Mouse (Mus musculus) liver, embryonic 11.5 days (tissue): ENCODE results near the gene Bcl2l15. TPM values are rescaled to one million over a fixed set of nuclear protein-coding genes. Genes with fewer than 3 reads are reported as not detected.

Experiments used
- ATAC-seq: fragments of 200-750 bp; cut with Nextera tagmentation; replicated peaks from 2 replicates; pipeline ENCODE4 v1.8.0; 2017; ENCODE audit warnings: moderate number of reproducible peaks, mild to moderate bottlenecking, moderate TSS enrichment, moderate library complexity; ENCODE audit not compliant: low FRiP score
- DNase-seq: peaks from one replicate; pipeline ENCODE4 v3.0.0-alpha.2; 2017; ENCODE audit warnings: low spot score
- H3K27ac ChIP-seq: fragments of 300-500 bp; sonication (generic); 2 replicates; pipeline ENCODE4 v1.5.1; 2014; ENCODE audit warnings: mild to moderate bottlenecking, low read depth, low read length, control low read depth
- H3K27me3 ChIP-seq: fragments of 300-500 bp; sonication (generic); replicated peaks from 2 replicates; pipeline ENCODE4 v1.6.1; 2014; ENCODE audit warnings: low read length, mixed read lengths; ENCODE audit not compliant: control insufficient read depth, insufficient read depth
- H3K36me3 ChIP-seq: fragments of 300-500 bp; sonication (generic); 2 replicates; pipeline ENCODE4 v1.6.1; 2014; ENCODE audit warnings: mild to moderate bottlenecking, low read length, moderate library complexity, mixed read lengths; ENCODE audit not compliant: control insufficient read depth, insufficient read depth
- H3K4me1 ChIP-seq: fragments of 300-500 bp; sonication (generic); replicated peaks from 2 replicates; pipeline ENCODE4 v1.6.1; 2014; ENCODE audit warnings: low read length, mixed read lengths; ENCODE audit not compliant: control insufficient read depth, insufficient read depth
- H3K4me2 ChIP-seq: fragments of 300-500 bp; sonication (generic); 2 replicates; pipeline ENCODE4 v1.6.1; 2014; ENCODE audit warnings: mild to moderate bottlenecking, control low read depth, moderate library complexity
- H3K4me3 ChIP-seq: fragments of 300-500 bp; sonication (generic); 2 replicates; pipeline ENCODE4 v1.5.1; 2014; ENCODE audit warnings: low read depth, low read length, control low read depth
- H3K9ac ChIP-seq: fragments of 300-500 bp; sonication (generic); 2 replicates; pipeline ENCODE4 v1.6.1; 2014; ENCODE audit warnings: low read depth, low read length, control low read depth
- H3K9me3 ChIP-seq: fragments of 300-500 bp; sonication (generic); 2 replicates; pipeline ENCODE4 v1.6.1; 2016; ENCODE audit warnings: low read length, inconsistent platforms, mixed read lengths; ENCODE audit not compliant: control insufficient read depth
- WGBS: fragments of 180-500 bp; shearing (Covaris S2); extraction: QIAGEN DNeasy Blood & Tissue Kit; methylation state at CpG from one replicate; pipeline ENCODE4 v1.1.7; 2014; 5-methylcytosine and 5-hydroxymethylcytosine counted together
- polyA plus RNA-seq: library from polyadenylated mRNA; unstranded; fragments of >200 nt; fragmentation: Nextera tagmentation; extraction: Ambion mirVana; gene quantifications from 2 replicates; pipeline ENCODE4 v1.2.1, GENCODE M21; 2014

Gene Bcl2l15
- polyA plus RNA-seq, 1 experiment from 2014 or later: 0.63 TPM

DNA sequence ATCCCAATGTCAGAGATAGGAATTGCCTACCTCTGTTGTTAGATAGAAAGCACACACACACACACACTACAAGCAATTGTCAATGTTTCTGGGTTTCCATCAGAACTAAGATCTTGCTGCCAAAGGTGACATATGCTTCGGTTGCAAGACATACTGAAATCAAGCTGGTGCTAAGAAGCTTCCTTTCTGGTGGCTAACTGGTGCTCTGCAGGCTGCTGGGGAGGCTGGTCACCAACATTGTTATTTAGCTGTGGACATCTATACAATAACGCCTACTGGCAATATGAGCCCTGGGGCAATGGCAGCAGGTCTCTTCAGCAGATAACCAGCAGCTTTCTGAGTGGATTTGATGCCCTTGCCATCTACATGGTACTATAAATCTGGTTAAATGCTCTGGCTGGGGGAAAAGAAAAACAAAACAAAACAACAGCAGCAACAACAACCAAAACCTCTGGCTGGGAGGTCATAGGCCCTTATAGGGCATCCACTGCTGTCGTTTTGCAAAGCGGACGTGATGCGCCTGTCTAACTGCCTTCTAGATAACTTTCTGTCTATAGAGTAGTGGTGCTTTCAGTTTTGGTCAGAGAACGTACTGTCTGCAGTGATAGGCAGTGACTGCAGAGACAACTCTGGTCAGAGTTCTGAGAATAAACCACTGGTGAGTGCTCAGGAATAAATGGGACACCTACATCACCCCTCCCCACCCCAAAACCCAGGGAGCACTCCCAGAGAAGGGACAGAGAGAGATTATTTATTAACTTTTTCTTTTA is 24.8 kb downstream of the Bcl2l15 start:
- Histone ChIP-seq H3K9me3 (no peaks in the 10 kb centered on the region), H3K4me3 (no peak overlapping the region), H3K27ac (no peak overlapping the region), H3K36me3 (no peaks in the 10 kb centered on the region), H3K4me2 (no peak overlapping the region), H3K9ac (no peak overlapping the region), H3K4me1 (no peaks in the 10 kb centered on the region), H3K27me3 (no peaks in the 10 kb centered on the region)
- DNase-seq (no peak), ATAC-seq (no peak)
- WGBS: 77% methylated on average over 7 of the region's 7 CpGs

DNA sequence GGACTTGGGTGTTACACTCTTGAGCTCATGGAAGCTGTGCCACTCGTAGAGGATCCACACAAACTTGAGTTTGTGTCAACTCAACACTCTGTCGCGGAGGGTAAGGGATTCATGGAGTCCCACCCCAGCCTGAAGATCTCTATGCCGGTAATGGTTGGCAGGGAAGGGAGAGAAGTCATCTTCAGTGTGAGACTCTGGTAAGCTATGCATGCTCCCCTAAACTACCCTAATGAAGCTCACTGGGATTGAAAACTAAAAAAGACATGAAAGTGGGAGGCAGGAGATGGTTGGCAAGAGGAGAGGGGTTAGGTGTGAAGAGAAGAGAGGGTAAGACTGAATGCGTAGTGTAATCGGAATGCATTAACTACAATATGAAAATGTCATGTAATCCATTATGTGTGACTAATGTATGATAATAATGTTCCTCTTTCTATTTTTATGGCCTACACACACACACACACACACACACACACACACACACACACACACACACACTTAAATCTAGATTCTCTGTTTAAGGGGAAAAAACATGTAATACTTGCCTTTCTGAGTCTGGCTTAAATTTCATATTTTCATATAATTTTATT is 25.7 kb downstream of the Bcl2l15 start:
- no peak overlapping the region for H3K4me2 ChIP-seq
- WGBS: 84% methylated on average over 6 of the region's 6 CpGs

DNA sequence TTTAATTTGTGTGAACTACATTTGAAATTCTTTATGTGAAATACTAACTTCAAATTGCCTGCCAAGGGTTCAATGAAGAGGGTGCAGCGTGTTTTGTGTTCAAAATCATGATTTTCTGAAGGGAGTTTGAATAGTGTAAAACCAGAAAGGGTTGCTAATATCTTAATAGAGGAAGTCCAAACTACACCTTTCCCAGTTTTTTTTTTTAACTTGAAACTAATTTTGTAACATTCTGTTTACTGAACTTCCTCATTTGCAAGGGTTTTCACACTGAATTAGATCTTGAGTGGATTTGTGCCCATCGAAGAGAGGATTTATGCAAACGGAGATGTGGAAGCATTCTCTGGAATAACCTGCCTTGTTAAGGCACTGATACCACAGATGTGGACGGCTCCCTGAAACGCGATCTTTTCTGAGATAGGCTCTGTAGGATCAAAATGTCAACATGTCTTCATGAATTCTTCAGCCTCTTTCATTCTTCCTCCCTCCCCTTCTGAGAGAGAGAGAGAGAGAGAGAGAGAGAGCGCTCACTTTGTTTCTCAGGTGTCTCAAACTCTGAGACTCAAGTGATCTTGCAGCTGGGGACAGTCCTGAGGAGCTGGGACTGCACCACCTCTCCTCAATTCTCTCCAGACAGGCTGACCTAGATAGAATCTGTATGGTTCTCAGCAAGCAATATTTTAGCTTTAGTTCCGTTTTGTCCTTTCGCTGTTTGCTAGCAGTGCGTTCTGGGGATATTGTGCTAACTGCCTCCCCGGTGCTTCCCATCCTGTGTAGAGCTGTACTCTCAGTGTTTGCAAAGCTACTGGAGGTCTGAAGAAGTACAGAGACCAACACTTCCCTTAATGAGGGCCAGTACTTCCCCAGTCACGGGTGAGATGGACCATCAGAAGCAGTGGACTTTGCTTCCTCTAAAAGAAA is 26.7 kb downstream of the Bcl2l15 start, which contains the start of gene Ptpn22:
TSS of gene Ptpn22 (plus strand) at position 915 of the 921 bp plus-strand sequence.
- no peak within 1 kb of the TSS for H3K27ac ChIP-seq

More for the DNA sequence above, 25.7 kb downstream of the Bcl2l15 start:
- H3K4me1 ChIP-seq: no peaks in the 10 kb centered on the region
- DNase-seq (no peak), ATAC-seq (no peak)
- no peak overlapping the region for H3K9ac ChIP-seq
- no peak overlapping the region for H3K4me3 ChIP-seq
- H3K27me3 ChIP-seq: no peaks in the 10 kb centered on the region
- H3K36me3 ChIP-seq: no peaks in the 10 kb centered on the region
- no peaks in the 10 kb centered on the region for H3K9me3 ChIP-seq
- H3K27ac ChIP-seq: no peak overlapping the region

DNA sequence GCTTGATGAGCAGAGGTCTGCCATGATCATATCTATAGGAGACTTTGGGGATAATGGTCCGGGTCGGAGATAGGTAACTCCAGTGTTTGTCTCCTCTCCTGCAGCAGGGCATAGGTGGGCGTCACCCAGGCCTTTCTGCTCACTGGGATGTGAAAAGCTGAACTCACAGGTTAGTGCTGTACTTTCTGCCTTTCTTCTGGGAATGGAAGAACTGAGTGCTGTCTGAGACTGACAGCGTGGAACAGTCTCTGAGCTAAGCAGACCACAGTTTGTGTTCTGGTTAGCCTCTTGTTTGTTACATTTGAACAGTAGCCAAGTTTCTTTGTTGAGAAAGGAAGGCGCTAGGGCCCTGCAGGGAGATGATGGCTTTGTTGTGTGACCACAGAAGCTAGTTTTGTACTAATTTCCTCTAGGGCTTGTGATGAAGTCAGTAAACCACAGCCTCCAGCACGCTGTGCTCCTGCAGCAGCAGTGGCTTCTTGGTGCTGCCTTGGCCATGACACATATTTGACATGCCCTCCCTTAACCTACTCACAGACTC is 27.5 kb downstream of the Bcl2l15 start:
- no peak for DNase-seq
- no peaks in the 10 kb centered on the region for H3K4me1 ChIP-seq
- no peak overlapping the region for H3K27ac ChIP-seq
- no peaks in the 10 kb centered on the region for H3K36me3 ChIP-seq
- H3K9me3 ChIP-seq: no peaks in the 10 kb centered on the region
- H3K27me3 ChIP-seq: no peaks in the 10 kb centered on the region
- WGBS: 48% methylated on average over 6 of the region's 6 CpGs
- no peak for ATAC-seq
- no peak overlapping the region for H3K9ac ChIP-seq
- peak overlapping the region; percentile 21 for H3K4me2 ChIP-seq
- H3K4me3 ChIP-seq: no peak overlapping the region

More for the DNA sequence above, 26.7 kb downstream of the Bcl2l15 start, which contains the start of gene Ptpn22:
- no peaks in the 10 kb centered on the region for H3K27me3 ChIP-seq
- no peak within 1 kb of the TSS for H3K4me3 ChIP-seq
- no peak within 1 kb of the TSS for H3K9ac ChIP-seq
- ATAC-seq: no peak
- 51% methylated on average over 12 of the region's 12 CpGs for WGBS
- H3K4me1 ChIP-seq: no peaks in the 10 kb centered on the region
- no peaks in the 10 kb centered on the region for H3K9me3 ChIP-seq
- DNase-seq: no peak
- peak within 1 kb of the TSS; percentile 23 for H3K4me2 ChIP-seq
- no peaks in the 10 kb centered on the region for H3K36me3 ChIP-seq

- ATAC-seq (no peak), DNase-seq (no peak)
- Histone ChIP-seq H3K27me3 (no peaks in the 10 kb centered on the region), H3K4me3 (no peak overlapping the region), H3K4me1 (no peaks in the 10 kb centered on the region), H3K27ac (no peak overlapping the region), H3K4me2 (no peak overlapping the region), H3K9ac (no peak overlapping the region), H3K36me3 (no peaks in the 10 kb centered on the region), H3K9me3 (no peaks in the 10 kb centered on the region)
- WGBS: 75% methylated on average over 4 of the region's 4 CpGs
Observed at GRCm38 (mm10) chr3:103862721-103863220, 30.4 kb downstream of the Bcl2l15 start.

GRCm38 (mm10) chr3:103864200-103864599 is 31.8 kb downstream of the Bcl2l15 start:
- Histone ChIP-seq H3K9me3 (no peaks in the 10 kb centered on the region), H3K4me2 (no peak overlapping the region), H3K36me3 (no peaks in the 10 kb centered on the region), H3K4me1 (no peaks in the 10 kb centered on the region), H3K9ac (no peak overlapping the region), H3K4me3 (no peak overlapping the region), H3K27ac (no peak overlapping the region), H3K27me3 (no peaks in the 10 kb centered on the region)
- ATAC-seq: no peak
- 83% methylated on average over 6 of the region's 6 CpGs for WGBS
- DNase-seq: no peak

GRCm38 (mm10) chr3:103867424-103867971 is 35.1 kb downstream of the Bcl2l15 start:
- Histone ChIP-seq H3K27me3 (no peaks in the 10 kb centered on the region), H3K4me3 (no peak overlapping the region), H3K36me3 (no peaks in the 10 kb centered on the region), H3K9me3 (no peaks in the 10 kb centered on the region), H3K4me2 (no peak overlapping the region), H3K9ac (no peak overlapping the region), H3K4me1 (no peaks in the 10 kb centered on the region), H3K27ac (no peak overlapping the region)
- whole genome bisulfite sequencing: 87% methylated on average over 5 of the region's 5 CpGs
- ATAC-seq: no peak
- DNase-seq: no peak

DNA sequence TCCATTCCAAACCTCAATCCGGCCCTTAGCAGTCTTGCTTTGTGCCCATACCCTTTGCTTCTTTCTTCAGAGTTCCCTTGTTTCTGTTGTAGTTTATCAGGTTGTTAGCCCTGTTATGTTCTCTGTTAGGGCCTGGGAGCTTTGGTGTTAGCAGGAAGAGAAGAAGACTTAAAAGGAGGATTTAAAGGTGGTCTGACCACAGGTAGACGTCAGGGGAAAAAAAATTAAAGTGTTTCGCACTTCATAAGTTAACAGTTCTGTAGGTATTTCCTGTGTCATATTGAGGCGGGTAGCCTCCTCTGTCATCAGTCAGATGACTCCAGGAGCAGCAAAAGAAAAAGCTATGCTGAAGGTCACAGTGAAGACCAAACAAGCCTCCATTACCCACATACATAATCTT is 35.6 kb downstream of the Bcl2l15 start:
- no peak for ATAC-seq
- Histone ChIP-seq H3K36me3 (no peaks in the 10 kb centered on the region), H3K4me1 (no peaks in the 10 kb centered on the region), H3K4me2 (no peak overlapping the region), H3K9me3 (no peaks in the 10 kb centered on the region), H3K4me3 (no peak overlapping the region), H3K27me3 (no peaks in the 10 kb centered on the region), H3K27ac (no peak overlapping the region), H3K9ac (no peak overlapping the region)
- WGBS: 79% methylated on average over 4 of the region's 4 CpGs
- no peak for DNase-seq
